Mouse (Mus musculus) midbrain, embryonic 16.5 days (tissue): Measurements from ENCODE around the gene Myb. TPM values are rescaled to one million over a fixed set of nuclear protein-coding genes. Genes with fewer than 3 reads are reported as not detected.

ENCODE experiments used
- ATAC-seq: fragments of 200-750 bp; cut with Nextera tagmentation; 2 replicates; pipeline ENCODE4 v1.8.0; 2017; ENCODE audit warnings: moderate TSS enrichment
- H3K27ac ChIP-seq: fragments of 300-500 bp; sonication (generic); 2 replicates; pipeline ENCODE4 v1.5.1; 2014; ENCODE audit warnings: mild to moderate bottlenecking, low read length, mixed read lengths
- H3K27me3 ChIP-seq: fragments of 300-500 bp; sonication (generic); 2 replicates; pipeline ENCODE4 v1.6.1; 2014; ENCODE audit warnings: low read depth, low read length, mixed read lengths; ENCODE audit not compliant: control insufficient read depth, insufficient read depth
- H3K36me3 ChIP-seq: fragments of 300-500 bp; sonication (generic); 2 replicates; pipeline ENCODE4 v1.6.1; 2014; ENCODE audit warnings: mild to moderate bottlenecking, low read length, moderate library complexity, mixed read lengths; ENCODE audit not compliant: control insufficient read depth, insufficient read depth
- H3K4me1 ChIP-seq: fragments of 300-500 bp; sonication (generic); 2 replicates; pipeline ENCODE4 v1.6.1; 2014; ENCODE audit warnings: mild to moderate bottlenecking, low read length, mixed read lengths; ENCODE audit not compliant: control insufficient read depth, insufficient read depth
- H3K4me2 ChIP-seq: fragments of 300-500 bp; sonication (generic); 2 replicates; pipeline ENCODE4 v1.6.1; 2014; ENCODE audit warnings: mild to moderate bottlenecking, low read length, mixed read lengths
- H3K4me3 ChIP-seq: fragments of 300-500 bp; sonication (generic); 2 replicates; pipeline ENCODE4 v1.5.1; 2014; ENCODE audit warnings: low read depth, mild to moderate bottlenecking, low read length, moderate library complexity, mixed read lengths
- H3K9ac ChIP-seq: fragments of 300-500 bp; sonication (generic); 2 replicates; pipeline ENCODE4 v1.6.1; 2014; ENCODE audit warnings: low read depth, low read length, mixed read lengths
- H3K9me3 ChIP-seq: fragments of 300-500 bp; sonication (generic); replicated peaks from 2 replicates; pipeline ENCODE4 v1.6.1; 2014; ENCODE audit warnings: mild to moderate bottlenecking, low read length, mixed read lengths; ENCODE audit not compliant: control insufficient read depth, poor library complexity, severe bottlenecking
- WGBS: fragments of 180-500 bp; shearing (Covaris S2); extraction: QIAGEN DNeasy Blood & Tissue Kit; methylation state at CpG from one replicate; pipeline ENCODE4 v1.1.7; 2014; 5-methylcytosine and 5-hydroxymethylcytosine counted together
- polyA plus RNA-seq: library from polyadenylated mRNA; unstranded; fragments of >200 nt; fragmentation: Nextera tagmentation; extraction: Ambion mirVana; gene quantifications from 2 replicates; pipeline ENCODE4 v1.2.1, GENCODE M21; 2015

Myb gene
- polyA plus RNA-seq = 2.4 and 2.8 TPM in 2 replicates

DNA sequence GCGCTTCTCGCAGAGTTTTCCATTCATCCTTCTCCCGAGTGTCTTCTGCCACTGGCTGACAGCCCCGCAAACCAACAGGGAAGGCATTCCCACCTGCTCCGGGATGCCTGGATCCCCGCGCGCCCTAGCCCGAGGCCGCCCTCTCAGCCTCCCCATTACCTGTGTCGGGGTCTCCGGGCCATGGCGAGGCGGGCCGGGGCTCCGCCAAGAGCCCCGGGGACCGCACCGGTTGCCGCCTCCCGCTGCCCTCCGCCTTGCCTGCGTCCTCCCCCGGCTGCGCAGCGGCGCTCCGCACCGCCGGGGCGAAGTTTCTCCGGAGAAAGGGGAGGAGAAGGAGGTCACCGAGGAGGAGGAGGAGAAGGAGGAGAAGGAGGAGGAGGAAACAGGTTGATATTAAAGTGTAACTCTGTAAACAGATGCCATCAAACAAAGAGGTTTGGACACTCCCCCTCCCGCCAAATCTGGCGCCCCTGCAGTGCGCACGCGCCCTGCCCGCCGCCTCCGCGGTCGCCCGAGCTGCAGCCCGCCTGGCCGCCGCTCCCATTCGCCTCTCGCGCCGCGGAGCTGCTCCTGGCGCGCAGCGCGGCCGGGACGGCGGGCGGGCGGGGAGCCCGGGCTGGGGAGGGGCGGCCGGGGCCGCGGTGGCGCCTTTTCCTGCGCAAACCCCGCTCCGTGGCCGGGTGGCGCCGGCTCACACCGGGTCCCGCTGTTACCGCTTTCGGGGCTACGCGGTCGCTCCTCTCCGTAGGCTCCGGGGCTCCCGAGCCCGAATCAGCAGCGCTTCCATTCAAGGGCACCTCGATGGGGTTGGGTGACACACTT lies at the start of gene Myb:
Myb (minus strand) TSS at position 448 of the 822 bp plus-strand sequence.
- no peaks in the 10 kb centered on the region for H3K9me3 ChIP-seq
- H3K4me1 ChIP-seq = peaks cover 16% of the 10 kb centered on the region
- H3K27me3 ChIP-seq = peaks cover 15% of the 10 kb centered on the region
- ATAC-seq = peak; percentile 88
- peak within 1 kb of the TSS; percentile 54; the same call in 1 of the 2 replicates for H3K27ac ChIP-seq
- peak within 1 kb of the TSS; percentile 80 for H3K4me3 ChIP-seq
- peak within 1 kb of the TSS; percentile 81 for H3K9ac ChIP-seq
- H3K4me2 ChIP-seq = peak within 1 kb of the TSS; percentile 97
- H3K36me3 ChIP-seq = no peaks in the 10 kb centered on the region
- under 1% methylated on average over 74 of the region's 86 CpGs for WGBS

DNA sequence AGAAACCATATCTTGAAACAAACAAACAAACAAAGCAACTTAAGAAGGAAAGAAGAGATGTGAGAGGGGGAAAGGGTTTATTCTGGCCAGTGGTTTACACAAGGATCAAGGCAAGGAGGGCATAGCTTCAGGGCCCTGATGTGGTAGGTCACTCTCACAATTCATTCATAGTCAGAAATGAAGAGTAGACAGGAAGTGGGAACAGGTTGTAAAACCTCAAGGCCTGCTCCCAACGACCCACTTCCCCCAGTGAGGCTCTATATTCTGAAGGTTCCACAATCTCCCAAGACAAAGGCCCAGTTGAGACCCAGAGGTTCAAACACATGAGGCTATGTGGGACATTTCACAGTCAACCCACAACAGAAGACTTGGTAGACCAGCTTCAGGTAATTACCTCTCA lies 46.6 kb upstream of the Myb start:
- H3K4me3 ChIP-seq = no peak overlapping the region
- H3K9me3 ChIP-seq = no peaks in the 10 kb centered on the region
- H3K27ac ChIP-seq = no peak overlapping the region
- no peak overlapping the region for H3K9ac ChIP-seq
- no peaks in the 10 kb centered on the region for H3K36me3 ChIP-seq
- no peaks in the 10 kb centered on the region for H3K4me1 ChIP-seq
- 84% methylated on average over 1 of the region's 1 CpGs for WGBS
- no peak overlapping the region for H3K4me2 ChIP-seq
- ATAC-seq = no peak
- no peaks in the 10 kb centered on the region for H3K27me3 ChIP-seq

DNA sequence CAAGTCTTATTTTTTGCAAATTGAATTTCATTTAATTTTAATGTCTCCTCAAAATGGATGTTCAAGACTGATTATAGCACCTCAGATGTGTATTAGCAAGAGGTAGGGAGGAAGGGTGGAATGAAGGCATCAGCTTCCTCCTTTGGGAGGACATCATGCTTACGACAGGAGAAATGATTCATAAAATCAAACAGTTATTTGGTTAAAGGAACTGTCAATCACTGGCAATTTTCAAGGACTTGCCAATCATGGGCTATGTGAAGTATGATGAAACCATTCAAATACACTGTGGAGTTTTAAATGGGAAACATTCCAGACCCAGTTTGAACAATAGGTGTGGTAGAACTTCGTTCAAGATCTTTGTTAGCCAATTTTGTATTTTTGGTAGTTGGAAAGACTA lies 45.4 kb upstream of the Myb start:
- 76% methylated on average over 2 of the region's 2 CpGs for WGBS
- Histone ChIP-seq H3K27me3 (no peaks in the 10 kb centered on the region), H3K4me1 (no peaks in the 10 kb centered on the region), H3K27ac (no peak overlapping the region), H3K4me2 (no peak overlapping the region), H3K4me3 (no peak overlapping the region), H3K9me3 (no peaks in the 10 kb centered on the region), H3K9ac (no peak overlapping the region), H3K36me3 (no peaks in the 10 kb centered on the region)
- no peak for ATAC-seq

DNA sequence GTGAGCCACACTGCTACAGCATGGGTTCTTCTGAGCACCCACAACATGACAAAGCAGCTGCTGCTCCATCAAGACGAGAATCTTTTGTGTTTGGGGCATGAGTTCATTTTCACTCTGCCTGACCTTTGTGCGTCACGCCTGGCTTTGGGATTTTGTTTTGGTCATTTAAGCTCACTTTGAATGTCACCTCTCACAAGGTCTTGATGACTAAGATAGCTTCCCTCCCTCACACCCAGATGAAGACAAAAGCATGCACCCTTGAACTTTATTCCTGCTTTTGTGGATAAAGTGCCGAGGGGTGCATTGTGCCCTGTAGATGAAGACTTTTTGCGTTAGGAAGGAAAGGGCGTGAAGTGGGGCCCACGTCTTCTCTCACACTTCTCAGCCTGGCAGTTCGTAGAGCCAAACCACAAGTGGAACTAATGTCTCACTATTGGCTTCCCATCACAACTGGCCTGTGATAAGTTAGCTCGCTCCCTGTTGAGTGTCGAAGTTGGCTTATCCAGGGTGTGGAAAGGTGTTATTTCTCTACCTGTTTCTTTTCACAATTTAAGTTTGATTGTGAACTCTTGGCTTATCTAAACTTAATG lies 43.8 kb upstream of the Myb start:
- 72% methylated on average over 10 of the region's 10 CpGs for WGBS
- Histone ChIP-seq H3K9me3 (no peaks in the 10 kb centered on the region), H3K9ac (no peak overlapping the region), H3K27ac (no peak overlapping the region), H3K4me1 (no peaks in the 10 kb centered on the region), H3K4me3 (no peak overlapping the region), H3K4me2 (no peak overlapping the region), H3K36me3 (no peaks in the 10 kb centered on the region), H3K27me3 (no peaks in the 10 kb centered on the region)
- no peak for ATAC-seq

DNA sequence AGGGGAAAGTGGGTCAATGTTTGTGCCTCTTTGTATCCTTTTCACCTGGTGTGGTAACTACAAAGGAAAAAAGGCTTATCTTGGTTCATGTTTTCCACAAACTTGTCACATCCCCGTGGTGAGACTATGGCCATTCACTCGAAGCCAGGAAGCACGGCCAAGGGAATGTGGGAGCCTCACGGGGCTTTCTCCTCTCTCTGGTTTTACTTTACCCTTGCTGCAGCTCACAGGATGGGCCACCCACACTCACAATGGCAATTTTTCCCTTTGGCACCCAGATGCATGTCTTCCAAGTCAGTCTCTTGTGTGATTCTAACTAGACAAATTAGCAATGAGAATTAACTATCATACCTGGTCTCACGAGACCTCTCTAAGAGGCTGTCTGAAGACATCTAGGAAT lies 43.1 kb upstream of the Myb start:
- H3K9me3 ChIP-seq = no peaks in the 10 kb centered on the region
- ATAC-seq = no peak
- H3K4me2 ChIP-seq = no peak overlapping the region
- H3K27me3 ChIP-seq = no peaks in the 10 kb centered on the region
- H3K36me3 ChIP-seq = no peaks in the 10 kb centered on the region
- WGBS = 91% methylated on average over 5 of the region's 5 CpGs
- no peak overlapping the region for H3K9ac ChIP-seq
- H3K4me3 ChIP-seq = no peak overlapping the region
- no peaks in the 10 kb centered on the region for H3K4me1 ChIP-seq
- no peak overlapping the region for H3K27ac ChIP-seq

DNA sequence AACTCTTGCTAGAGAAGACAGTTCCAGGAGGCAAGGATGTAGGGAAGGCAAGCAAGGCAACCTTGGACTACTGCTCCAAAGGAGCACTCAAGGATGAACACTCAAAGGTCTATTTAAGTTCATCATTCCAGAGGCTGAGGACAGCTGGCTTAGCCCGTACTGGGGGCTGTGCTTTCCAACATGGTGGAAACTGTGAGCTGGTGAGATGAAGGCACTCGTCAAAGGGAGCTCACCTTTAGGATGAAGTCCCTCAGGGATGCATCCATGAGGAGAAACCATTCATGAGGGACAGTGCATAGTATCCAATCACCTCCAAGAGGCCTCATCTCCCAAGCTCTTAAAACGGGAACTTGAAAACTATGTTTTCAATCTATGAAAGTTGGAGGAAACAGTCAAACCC lies 42.7 kb upstream of the Myb start:
- no peaks in the 10 kb centered on the region for H3K9me3 ChIP-seq
- ATAC-seq = no peak
- WGBS = 92% methylated on average over 3 of the region's 3 CpGs
- no peak overlapping the region for H3K27ac ChIP-seq
- no peaks in the 10 kb centered on the region for H3K27me3 ChIP-seq
- H3K4me3 ChIP-seq = no peak overlapping the region
- H3K4me2 ChIP-seq = no peak overlapping the region
- no peaks in the 10 kb centered on the region for H3K36me3 ChIP-seq
- no peak overlapping the region for H3K9ac ChIP-seq
- no peaks in the 10 kb centered on the region for H3K4me1 ChIP-seq

DNA sequence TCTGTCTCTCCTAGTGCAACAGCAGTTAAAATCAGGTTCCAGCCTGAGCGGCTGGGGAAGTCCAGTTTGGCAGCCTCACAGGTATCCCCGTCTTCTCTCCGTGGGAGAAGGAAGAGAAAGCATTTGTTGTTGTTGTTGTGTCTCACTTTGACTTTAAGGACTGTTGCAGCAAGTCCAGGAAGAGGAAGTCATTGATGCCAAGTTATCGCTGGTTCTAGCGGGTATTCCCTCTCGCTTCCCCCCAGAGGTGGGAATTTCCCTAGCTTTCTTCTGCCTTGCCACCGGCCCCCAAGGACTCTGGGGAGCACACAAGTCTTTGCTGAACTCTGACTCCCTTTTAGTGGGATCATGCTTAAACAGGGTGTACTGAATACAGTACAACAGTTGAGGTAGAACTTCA lies 40.0 kb upstream of the Myb start:
- 88% methylated on average over 7 of the region's 7 CpGs for WGBS
- Histone ChIP-seq H3K9me3 (no peaks in the 10 kb centered on the region), H3K36me3 (no peaks in the 10 kb centered on the region), H3K27ac (no peak overlapping the region), H3K9ac (no peak overlapping the region), H3K4me1 (no peaks in the 10 kb centered on the region), H3K4me3 (no peak overlapping the region), H3K4me2 (no peak overlapping the region), H3K27me3 (no peaks in the 10 kb centered on the region)
- ATAC-seq = no peak

DNA sequence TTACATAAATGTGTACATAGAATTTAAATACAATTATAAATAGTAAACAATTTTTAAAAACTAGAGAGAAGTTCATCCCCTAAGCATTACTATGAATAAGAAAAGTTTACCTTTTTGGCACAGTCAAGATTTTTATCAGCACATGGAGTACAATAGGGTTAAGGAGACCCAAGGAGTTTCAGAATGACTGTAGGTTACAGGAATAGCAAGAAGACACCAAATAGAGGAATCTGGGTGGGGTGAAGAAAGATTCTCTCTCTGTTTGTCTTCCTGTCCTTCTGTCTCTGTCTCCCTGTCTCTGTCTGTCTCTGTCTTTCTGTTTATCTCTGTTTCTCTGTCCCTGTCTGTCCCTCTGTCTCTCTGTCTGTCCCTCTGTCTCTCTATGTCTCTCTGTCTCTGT lies 39.5 kb upstream of the Myb start:
- Histone ChIP-seq H3K9me3 (no peaks in the 10 kb centered on the region), H3K27ac (no peak overlapping the region), H3K27me3 (no peaks in the 10 kb centered on the region), H3K4me3 (no peak overlapping the region), H3K4me2 (no peak overlapping the region), H3K4me1 (no peaks in the 10 kb centered on the region), H3K36me3 (no peaks in the 10 kb centered on the region), H3K9ac (no peak overlapping the region)
- ATAC-seq = no peak

DNA sequence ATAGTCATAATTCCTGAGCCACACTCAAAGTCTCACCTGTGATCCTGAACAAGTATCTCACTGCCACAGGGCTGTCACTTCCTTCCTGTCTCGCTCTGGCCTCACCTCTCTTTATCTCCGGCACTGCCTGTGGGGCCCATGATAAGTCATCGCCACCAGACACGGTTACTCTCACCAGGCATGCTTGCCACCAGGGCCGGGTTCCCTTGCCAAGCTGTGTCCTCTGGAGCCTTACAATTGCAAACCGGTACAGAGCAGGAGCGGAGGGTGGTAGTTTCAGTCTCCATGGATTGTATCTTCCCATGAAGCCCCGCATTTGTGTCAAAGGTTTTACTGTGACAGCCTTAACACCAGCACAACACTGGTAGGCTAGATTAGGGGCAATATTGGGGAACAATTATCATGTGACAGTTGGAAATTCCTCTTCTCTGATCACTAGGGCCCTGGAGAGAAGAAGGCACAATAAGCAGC lies 35.9 kb upstream of the Myb start:
- no peaks in the 10 kb centered on the region for H3K27me3 ChIP-seq
- no peak for ATAC-seq
- WGBS = 91% methylated on average over 8 of the region's 8 CpGs
- no peaks in the 10 kb centered on the region for H3K9me3 ChIP-seq
- no peak overlapping the region for H3K4me2 ChIP-seq
- no peaks in the 10 kb centered on the region for H3K36me3 ChIP-seq
- H3K4me3 ChIP-seq = no peak overlapping the region
- no peak overlapping the region for H3K27ac ChIP-seq
- no peak overlapping the region for H3K9ac ChIP-seq
- 0 out of 2 replicates have a peak, but pooled peaks cover 5% of the 10 kb centered on the region for H3K4me1 ChIP-seq
